Mouse (Mus musculus) gastrocnemius, postnatal 14 days (tissue): ENCODE data around the gene Htr5a. TPM values are rescaled to one million over a fixed set of nuclear protein-coding genes. Genes with fewer than 3 reads are reported as not detected.

Source experiments
- DNase-seq: peaks from one replicate; pipeline ENCODE4 v3.0.0; 2021; ENCODE audit warnings: mixed read lengths
- intact Hi-C: fragments of 180-260 bp; cut with DNase I; formaldehyde crosslinking; loops from one replicate; pipeline ENCODE4 v1.15.1; 2025; ENCODE audit warnings: low total_unique reads
- total RNA-seq, 2 experiments: library from RNA; stranded (reverse); gene quantifications; 2 replicates each; pipeline ENCODE4 v1.2.3; 2021

Htr5a gene
- total RNA-seq, 2 experiments from 2014 or later = not detected

DNA sequence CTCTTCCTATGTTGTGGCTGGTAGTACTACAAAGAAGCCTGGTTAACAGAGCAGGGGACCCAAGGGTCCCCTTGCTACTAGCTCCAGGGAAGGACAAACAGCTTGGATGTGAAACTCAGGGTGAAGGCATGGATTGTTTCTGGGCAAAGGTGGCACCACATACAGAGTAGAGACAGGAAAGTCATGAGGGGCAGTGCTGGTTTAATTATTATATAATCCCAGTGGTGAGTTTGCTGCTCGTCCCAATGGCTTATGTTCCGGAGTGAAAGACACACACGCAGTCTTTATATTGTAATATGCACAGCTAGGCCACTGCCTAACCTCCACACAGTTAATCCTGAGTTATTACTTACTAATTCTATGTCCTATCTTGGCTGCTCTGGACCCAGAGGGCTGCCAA lies 37.8 kb downstream of the Htr5a start:
- intact Hi-C loops = no loop called here
- no peak for DNase-seq

DNA sequence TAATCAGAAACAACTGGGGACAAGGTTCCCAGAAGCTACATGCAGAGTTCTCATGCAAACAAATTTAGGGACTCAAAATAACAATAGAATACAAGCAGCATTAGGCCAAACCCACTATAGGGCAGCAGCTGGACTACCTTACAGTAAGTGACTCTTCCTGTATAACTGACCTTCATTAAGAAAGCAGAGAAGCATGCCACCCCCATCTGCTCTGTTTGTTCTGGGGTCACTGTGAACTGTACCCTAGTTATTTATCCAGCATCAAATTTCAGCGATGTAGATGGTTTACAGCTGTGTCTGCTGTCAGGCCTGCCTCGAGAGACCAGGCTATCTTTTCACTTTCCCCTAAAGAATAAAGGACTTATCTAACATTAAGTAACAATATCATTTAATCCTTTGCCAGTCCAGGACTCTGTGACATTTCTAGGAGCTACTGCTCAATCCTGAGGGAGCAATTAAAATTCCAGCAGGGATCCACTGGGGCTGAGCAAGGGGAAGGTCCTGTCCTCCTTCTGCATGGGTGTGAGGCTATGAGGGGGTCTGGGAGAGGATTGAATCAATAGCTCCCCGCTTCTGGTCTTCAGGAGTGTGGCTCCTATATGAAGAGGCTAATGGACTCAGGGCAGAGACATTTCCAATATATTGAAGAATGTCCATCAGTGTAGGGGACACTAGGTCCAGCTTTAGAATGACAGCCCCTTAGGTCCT lies 38.5 kb downstream of the Htr5a start:
- intact Hi-C loops = no loop called here
- no peak for DNase-seq

- intact Hi-C loops = no loop called here
- DNase-seq = no peak
Observed at GRCm38 (mm10) chr5:27881261-27881660, 39.3 kb downstream of the Htr5a start.

- intact Hi-C loops = loop anchor here (5.0 kb wide), 1 partner anchor 836 kb away; no protein-coding TSS in a partner anchor
- no peak for DNase-seq
Observed at GRCm38 (mm10) chr5:27888080-27888479, 46.1 kb downstream of the Htr5a start.

DNA sequence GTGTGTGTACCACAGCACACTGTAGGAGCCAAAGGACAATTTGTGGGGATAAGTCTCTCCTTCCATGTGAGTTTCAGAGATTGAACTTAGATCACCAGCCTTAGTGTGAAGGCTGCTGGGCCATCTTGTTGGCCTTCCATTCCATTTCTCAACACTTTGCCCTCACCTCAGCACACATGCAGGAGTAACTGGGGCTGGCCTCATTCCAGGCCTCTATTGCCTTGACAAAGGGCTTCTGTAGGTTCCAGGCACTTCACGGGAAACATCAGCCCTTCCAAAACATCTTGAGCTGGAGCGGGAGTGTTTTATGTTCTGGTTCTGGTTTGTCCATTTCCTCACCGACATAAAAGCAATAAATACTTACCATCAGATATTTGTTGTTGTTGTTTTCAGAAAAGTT lies 54.0 kb downstream of the Htr5a start:
- no peak for DNase-seq
- intact Hi-C loops = no loop called here

DNA sequence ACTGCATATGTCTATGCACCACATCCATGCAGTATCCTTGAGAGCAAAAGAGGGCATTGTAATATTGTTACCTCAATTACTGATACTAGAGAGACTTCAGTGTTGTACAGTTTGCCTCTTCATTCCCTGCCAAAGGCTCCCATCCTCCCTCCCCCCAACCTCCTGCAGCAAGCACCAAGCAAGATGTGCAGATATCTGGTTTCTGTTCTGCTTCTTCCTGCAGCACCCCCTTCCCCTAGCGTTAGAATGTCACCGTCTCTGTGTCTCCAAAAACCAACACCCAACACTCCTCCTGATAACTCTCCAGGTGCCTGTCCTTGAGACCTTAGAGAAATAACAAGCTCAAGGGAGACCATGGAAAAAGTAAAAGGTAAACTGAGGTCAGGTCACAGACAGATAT lies 57.8 kb downstream of the Htr5a start:
- no peak for DNase-seq
- intact Hi-C loops = no loop called here

DNA sequence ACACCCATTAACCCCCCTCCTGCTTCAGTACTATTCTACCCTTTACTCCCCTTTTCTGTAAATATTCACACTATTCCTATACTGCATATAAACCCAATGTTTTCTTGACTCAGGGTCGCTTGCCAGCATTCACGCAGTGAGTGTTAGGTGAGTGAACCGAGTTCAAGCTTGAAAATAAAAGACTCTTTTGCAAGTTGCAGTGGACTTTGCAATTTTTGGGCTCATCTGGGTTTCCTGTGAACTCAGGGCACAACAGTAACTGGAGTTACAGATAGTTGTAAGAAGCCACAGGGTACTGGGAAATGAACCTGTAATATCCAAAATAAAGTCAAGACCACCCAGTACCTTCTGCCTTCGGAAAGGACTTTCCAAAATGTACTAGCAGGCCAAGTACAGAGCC lies 58.2 kb downstream of the Htr5a start:
- no peak for DNase-seq
- intact Hi-C loops = no loop called here

Other genes starting within 250 kb of the Htr5a start
- 10 to 100 TPM in 1 of 2 experiments, 1 to 10 TPM in 1; 9.1 to 14.3 TPM for gene Paxip1, start 50.5 kb upstream of the Htr5a start, total RNA-seq
- gene Insig1, start 229.2 kb downstream of the Htr5a start, total RNA-seq = 10 to 100 TPM in 1 of 2 experiments, 1 to 10 TPM in 1; 9.1 to 13.9 TPM